Mouse (Mus musculus) adrenal gland, postnatal 25 days (tissue): ENCODE results near the gene Gan. TPM values are rescaled to one million over a fixed set of nuclear protein-coding genes. Genes with fewer than 3 reads are reported as not detected.

ENCODE experiments used
- DNase-seq: peaks from one replicate; pipeline ENCODE4 v3.0.0; 2021; ENCODE audit warnings: mixed read lengths
- total RNA-seq: library from RNA; stranded (reverse); gene quantifications from 2 replicates; pipeline ENCODE4 v1.2.3, GENCODE M21; 2021

Gan gene
- total RNA-seq, 1 experiment from 2014 or later: 13.3 TPM

DNA sequence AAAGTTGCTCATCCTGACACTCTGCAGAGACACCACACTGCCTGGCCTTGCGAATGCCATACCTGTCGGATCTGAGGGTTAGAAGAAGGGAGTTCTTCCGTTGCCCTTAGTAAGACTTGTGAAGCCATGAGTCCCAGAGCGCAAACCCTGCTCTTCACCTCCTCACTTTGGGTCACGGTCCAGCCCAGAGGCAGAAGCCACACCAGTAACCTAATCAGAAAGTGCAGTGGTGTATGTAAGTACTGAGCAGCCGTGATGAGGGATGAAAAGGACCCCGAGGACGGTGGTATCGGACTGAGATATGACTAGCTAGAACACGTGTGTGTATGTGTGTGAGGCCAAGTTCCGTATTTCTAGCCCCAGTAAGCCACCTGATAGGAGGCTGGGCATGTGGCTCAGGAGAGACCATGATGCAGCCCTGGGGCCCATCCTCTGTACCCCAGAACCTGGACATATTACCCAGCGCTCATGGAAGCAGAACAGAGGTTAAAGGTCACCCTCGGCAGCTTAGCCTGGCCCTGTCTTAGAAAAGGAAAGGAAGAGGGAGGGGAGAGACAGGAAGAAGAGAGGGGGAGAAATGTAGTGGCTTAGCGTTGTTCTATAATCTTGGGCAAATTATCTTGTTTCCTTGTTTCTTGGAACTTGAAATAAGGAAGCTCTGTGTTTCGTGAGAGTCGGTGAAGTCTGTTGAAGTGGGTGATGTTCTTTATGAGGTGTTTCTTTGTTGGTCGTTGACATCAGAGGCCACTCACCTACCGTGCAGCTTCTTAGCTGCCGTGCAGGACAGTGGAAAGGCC is 43.5 kb downstream of the Gan start:
- no peak for DNase-seq

- DNase-seq: no peak
Observed at GRCm38 (mm10) chr8:117203085-117203484, 45.1 kb downstream of the Gan start.

DNA sequence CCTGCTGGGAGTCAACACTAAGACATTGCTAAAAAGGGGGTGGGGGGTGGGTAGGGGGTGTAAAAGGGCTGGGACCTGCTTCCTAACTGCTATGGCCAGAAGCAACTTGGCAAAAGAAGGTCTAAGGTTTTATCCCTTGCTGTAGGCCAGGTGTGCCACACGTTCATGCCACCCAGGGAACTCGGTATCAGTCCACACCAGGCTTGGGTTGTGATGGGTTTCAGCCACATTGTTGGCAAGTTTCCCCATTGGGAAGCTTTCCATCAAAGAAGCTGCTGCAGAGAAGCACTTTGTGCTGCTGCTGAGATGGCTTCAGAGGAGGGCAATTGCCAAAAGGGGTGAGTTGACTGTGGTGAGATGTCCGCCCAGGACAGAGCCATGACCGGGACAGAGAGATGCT is 47.9 kb downstream of the Gan start:
- no peak for DNase-seq

GRCm38 (mm10) chr8:117206636-117207035 is 48.7 kb downstream of the Gan start:
- DNase-seq: no peak

DNA sequence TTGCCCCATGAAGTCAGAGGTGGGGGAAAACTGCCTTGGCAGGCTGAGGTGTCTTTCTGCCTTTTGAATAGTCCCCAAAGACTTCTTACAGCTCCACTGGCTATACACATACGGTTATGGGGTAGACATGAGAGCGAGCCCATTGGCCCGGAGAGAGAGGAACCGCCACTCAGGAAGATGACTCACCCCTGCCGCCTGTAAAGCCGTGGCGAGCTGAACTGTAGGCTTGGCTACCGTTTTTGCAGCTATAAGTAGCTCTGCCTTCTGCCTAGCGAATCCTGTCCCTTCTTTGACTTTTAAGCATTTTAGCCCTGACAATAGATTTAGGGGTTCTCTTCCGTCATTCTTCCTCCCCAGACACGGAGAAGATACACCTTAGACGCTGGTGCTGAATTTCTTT is 51.2 kb downstream of the Gan start:
- no peak for DNase-seq

DNA sequence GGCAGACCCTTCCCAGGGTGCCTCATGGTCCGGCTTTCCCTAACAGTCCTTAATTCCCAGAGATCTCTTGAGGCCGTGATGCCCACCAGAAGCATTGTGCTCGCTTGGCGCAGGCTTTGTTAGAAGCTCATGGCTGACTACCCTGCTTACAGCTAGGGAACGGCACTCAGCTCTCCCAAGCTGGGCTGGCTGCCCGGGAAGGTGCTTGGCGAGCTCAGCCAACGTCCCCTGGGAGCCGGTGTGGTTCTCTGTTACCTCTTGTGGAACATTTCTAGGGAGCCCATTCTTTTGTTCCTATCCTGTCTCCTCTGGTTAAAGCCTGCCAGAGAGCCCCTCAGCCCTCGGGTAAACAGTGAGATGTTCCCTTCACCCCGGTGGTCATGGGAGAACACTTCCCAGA is 54.2 kb downstream of the Gan start:
- peak; percentile 32 for DNase-seq

GRCm38 (mm10) chr8:117217724-117218123 is 59.8 kb downstream of the Gan start:
- no peak for DNase-seq

- DNase-seq: peak; percentile 38
Observed at GRCm38 (mm10) chr8:117222396-117222795, 64.5 kb downstream of the Gan start.

- peak; percentile 88 for DNase-seq
Observed at GRCm38 (mm10) chr8:117224630-117225029, 66.7 kb downstream of the Gan start.

DNA sequence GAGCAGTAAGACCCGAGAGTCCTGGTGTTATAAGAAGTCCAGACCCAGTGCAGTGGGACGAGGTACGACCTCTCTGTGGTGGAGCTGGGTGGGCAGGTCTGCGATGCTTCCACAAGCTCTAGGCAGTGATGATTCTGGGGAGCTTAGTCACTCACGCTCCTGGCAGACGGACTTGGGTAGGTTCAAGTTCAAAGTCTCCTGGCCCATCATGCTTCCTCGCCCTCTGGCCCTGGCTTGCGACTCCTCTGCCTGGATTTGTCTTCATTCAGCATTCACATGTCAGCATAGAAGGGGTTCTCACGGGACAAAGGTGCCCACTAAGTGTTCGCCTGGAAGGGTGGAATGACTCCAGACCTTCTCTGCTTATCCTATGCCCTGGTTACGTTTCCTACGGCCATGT is 68.4 kb downstream of the Gan start:
- DNase-seq: no peak

GRCm38 (mm10) chr8:117227339-117227738 is 69.4 kb downstream of the Gan start:
- DNase-seq: no peak

DNA sequence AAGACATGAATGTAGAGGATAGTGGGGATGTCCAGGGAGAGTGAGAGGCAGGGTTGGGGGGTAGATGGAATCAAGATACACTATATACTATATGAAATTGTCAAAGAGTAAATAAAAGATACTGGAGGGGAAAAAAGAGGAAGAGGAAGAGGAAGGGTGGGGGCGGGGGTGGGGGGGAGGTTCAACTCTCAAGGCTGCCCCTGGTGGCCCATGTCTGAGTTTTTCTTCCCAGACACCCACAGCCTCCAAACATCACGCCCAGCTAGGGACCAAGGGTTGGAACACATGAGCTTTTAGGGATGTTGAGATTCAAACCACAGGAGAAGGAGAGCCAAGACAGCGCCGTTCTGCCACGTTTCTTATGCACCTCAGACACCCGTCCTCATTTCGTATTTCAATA is 75.3 kb downstream of the Gan start:
- no peak for DNase-seq

GRCm38 (mm10) chr8:117236531-117236930 is 78.6 kb downstream of the Gan start:
- DNase-seq: no peak

- DNase-seq: no peak
Observed at GRCm38 (mm10) chr8:117240326-117240725, 82.4 kb downstream of the Gan start.

DNA sequence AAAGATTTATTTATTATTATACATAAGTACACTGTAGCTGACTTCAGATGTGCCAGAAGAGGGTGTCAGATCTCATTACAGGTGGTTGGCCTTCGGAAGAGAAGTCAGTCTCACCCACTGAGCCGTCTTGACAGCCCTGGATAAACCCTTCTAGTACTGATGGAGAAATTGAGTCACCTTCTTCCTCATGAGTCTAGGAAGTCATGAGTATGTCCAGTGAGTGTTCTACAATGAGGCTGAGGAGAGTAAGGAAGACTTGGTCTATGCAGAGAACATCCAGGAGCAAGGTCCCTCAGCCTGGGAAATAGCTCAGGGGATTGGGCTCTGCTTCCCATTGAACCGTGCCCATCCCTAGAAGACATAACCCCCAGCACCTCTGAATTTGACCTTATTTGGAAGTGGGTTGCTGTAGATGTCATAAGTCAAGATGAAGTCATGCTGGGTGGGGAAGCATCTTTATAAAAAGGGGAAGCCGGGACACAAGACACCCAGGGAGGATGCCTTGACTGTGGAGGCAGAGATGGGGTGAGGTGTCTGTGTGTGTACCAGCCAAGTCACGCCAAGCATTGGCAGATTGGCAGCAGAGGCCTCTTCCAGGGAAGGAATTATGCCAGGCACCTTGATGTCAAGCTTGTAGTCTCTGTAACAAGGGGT is 83.0 kb downstream of the Gan start:
- DNase-seq: no peak

GRCm38 (mm10) chr8:117241848-117242247 is 83.9 kb downstream of the Gan start:
- DNase-seq: peak; percentile 15

DNA sequence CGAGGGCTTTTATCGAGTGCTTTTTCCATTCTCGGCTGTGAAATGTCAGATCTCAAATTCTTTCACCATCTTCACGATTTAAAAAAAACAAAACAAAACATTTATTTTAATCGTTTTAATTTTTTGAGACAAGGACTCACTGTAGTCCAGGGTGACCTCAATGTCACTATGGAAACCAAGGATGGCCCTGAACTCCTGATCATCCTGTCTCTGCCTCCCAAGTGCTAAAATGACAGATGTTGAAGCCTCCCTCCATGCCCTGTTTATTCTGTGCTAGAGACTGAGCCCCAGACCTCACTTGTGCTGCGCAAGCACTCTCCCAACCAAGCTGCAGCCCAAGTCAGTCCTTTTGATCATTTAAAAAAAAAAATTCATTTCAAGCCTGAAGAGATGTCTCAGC is 84.4 kb downstream of the Gan start:
- DNase-seq: no peak

GRCm38 (mm10) chr8:117244601-117245000 is 86.7 kb downstream of the Gan start:
- peak; percentile 26 for DNase-seq

DNA sequence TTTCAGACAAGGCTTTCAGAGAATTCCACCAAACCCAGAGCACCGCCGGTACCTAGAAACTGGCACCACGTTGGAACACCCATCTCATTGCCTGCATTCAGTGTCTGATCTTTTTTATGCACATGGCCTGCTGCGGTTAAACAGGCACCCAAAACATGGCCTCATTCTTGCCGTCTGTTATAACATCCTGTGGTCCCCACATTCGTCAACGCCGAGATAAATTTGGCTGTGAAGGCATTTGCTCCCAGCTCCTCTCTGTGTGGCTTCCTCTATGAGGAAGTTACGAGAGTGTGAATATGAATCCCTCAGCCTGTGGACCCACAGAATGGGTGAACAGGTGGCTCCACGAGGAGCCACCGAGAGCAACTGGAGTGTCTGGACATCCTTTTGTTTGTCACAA is 90.4 kb downstream of the Gan start:
- no peak for DNase-seq

DNA sequence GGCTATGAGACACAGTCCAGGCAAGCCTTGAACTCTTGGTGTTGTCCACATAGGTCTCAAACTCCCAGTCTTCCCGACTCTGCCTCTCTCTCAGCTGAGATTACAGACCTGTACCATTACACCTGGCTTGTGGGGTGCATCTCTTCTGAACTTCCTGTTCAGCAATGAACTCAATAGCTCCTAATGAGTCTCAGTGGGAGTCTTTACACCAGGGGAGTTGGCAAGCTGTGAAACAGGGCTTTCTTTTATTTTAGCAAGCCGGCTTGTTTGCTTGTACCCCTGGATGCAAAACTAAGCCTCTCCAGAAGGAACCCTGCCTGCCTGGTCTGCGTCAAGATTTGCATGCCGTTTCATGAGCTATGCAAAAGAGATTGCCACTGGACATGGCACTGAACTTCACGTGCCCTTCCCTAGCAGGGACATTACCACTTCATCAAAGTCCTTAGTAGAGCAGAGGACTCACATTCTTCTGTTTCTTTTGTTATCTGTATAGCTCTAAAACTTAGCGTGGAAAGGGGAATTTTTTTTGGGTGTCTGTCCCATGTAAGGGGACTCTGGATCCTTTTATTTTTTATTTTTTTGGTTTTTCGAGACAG is 93.2 kb downstream of the Gan start:
- DNase-seq: no peak

DNA sequence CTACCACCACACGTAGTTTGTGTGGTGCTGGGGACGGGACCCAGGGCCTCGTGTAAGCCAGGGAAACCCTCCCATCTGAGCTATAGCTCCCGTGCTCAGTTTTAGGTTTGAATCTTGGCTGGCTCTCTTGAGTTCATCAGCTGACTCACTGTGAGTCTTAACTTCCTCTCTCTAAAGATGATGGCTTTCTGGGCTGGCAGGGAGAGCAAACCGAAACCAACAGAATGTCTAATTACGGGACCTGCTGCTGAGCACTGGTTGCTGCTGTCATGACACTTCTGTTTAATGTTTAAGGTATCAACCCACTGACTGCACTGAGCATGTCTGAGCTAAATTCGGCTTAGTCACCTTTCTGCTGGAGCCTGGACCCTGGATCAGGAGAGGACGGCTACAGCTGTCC is 94.7 kb downstream of the Gan start:
- no peak for DNase-seq

GRCm38 (mm10) chr8:117253390-117254269 is 95.7 kb downstream of the Gan start:
- DNase-seq: no peak

DNA sequence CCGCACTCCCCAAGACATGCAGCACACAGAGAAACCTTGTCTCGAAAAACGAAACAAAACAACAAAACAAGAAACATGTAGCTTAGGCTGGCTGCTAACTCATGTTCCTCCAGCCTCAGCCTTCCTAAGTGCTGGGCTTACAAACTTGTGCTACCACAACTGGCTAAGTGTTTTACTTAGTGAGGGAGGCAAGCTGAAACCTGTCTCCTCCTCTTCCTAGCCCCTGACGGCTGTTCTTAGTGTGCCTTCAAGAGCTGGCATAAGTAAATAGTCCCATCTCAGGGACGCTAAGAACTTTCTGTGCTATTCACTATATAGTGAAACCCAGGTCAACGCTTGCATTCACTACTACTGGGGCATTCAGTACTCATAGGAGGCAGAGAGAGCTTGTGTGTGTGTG is 96.6 kb downstream of the Gan start:
- no peak for DNase-seq
